Mouse (Mus musculus) mature B cell (primary cell): ENCODE data around the gene Rhof.

ENCODE experiments used
- in situ Hi-C: fragments of 300-500 bp; cut with MboI; formaldehyde crosslinking; loops from 2 replicates; pipeline ENCODE4 v1.14.3; 2019

Rhof gene

GRCm38 (mm10) chr5:123132308-123133071, at the start of gene Rhof:
Gene Rhof (minus strand): TSS chr5:123132692.
- in situ Hi-C loops: loop anchor here (5.0 kb wide), 1 partner anchor 70 kb away; no protein-coding TSS in a partner anchor

GRCm38 (mm10) chr5:123181536-123181935, 49.0 kb upstream of the Rhof start:
- in situ Hi-C loops: no loop called here

GRCm38 (mm10) chr5:123180390-123180789, 47.9 kb upstream of the Rhof start:
- in situ Hi-C loops: no loop called here

GRCm38 (mm10) chr5:123178792-123179191, 46.3 kb upstream of the Rhof start:
- in situ Hi-C loops: no loop called here

GRCm38 (mm10) chr5:123171646-123172350, 39.3 kb upstream of the Rhof start:
- in situ Hi-C loops: no loop called here

- in situ Hi-C loops: no loop called here
These were observed 37.9 kb upstream of the Rhof start for GRCm38 (mm10) chr5:123170365-123170764.

- in situ Hi-C loops: no loop called here
These were observed 36.8 kb upstream of the Rhof start, which contains the start of gene Psmd9 for GRCm38 (mm10) chr5:123169284-123169683. Gene Psmd9 (plus strand): TSS chr5:123169413.

GRCm38 (mm10) chr5:123167591-123167990, 35.1 kb upstream of the Rhof start:
- in situ Hi-C loops: no loop called here

- in situ Hi-C loops: no loop called here
These were observed 33.9 kb upstream of the Rhof start for GRCm38 (mm10) chr5:123166437-123166836.

GRCm38 (mm10) chr5:123162942-123163341, 30.4 kb upstream of the Rhof start:
- in situ Hi-C loops: no loop called here

- in situ Hi-C loops: no loop called here
These were observed 27.8 kb upstream of the Rhof start for GRCm38 (mm10) chr5:123160341-123160740.

- in situ Hi-C loops: no loop called here
These were observed 27.4 kb upstream of the Rhof start for GRCm38 (mm10) chr5:123159866-123160265.

- in situ Hi-C loops: no loop called here
These were observed 27.0 kb upstream of the Rhof start for GRCm38 (mm10) chr5:123159446-123159845.

- in situ Hi-C loops: no loop called here
These were observed 25.5 kb upstream of the Rhof start for GRCm38 (mm10) chr5:123157972-123158371.

GRCm38 (mm10) chr5:123156763-123157162, 24.3 kb upstream of the Rhof start:
- in situ Hi-C loops: no loop called here

- in situ Hi-C loops: no loop called here
These were observed 22.9 kb upstream of the Rhof start for GRCm38 (mm10) chr5:123155425-123155824.

- in situ Hi-C loops: no loop called here
These were observed 20.4 kb upstream of the Rhof start for GRCm38 (mm10) chr5:123152901-123153300.

- in situ Hi-C loops: no loop called here
These were observed 19.3 kb upstream of the Rhof start for GRCm38 (mm10) chr5:123151707-123152362.

GRCm38 (mm10) chr5:123151077-123151476, 18.6 kb upstream of the Rhof start:
- in situ Hi-C loops: no loop called here

GRCm38 (mm10) chr5:123150641-123151040, 18.1 kb upstream of the Rhof start:
- in situ Hi-C loops: no loop called here

- in situ Hi-C loops: no loop called here
These were observed 17.2 kb upstream of the Rhof start for GRCm38 (mm10) chr5:123149451-123150400.
